Mouse (Mus musculus) MEL (cell line): ENCODE results near the gene Nek8. TPM values are rescaled to one million over a fixed set of nuclear protein-coding genes. Genes with fewer than 3 reads are reported as not detected.

Experiments used
- DNase-seq: peaks from one replicate; pipeline ENCODE4 v3.0.0; 2011; ENCODE audit warnings: low read depth, low spot score
- H3K27ac ChIP-seq: 2 replicates; pipeline ENCODE4 v1.5.1; 2012; ENCODE audit warnings: low read depth, mild to moderate bottlenecking, control low read depth, low read length, moderate library complexity; ENCODE audit not compliant: control insufficient read depth
- H3K27me3 ChIP-seq, 2 experiments: fragments of 150-350 bp in 1 of 2; sonication (generic) in 1 of 2; 2 replicates each; pipeline ENCODE4 v1.6.1; 2012; ENCODE audit warnings: low read length in 2 of 2, mild to moderate bottlenecking in 2 of 2, improper control_type of control experiment in 1 of 2, moderate library complexity in 1 of 2; ENCODE audit not compliant: insufficient read depth in 2 of 2, control insufficient read depth in 1 of 2
- H3K36me3 ChIP-seq, 2 experiments: 2 replicates each; pipeline ENCODE4 v1.6.1; 2012 to 2014; ENCODE audit warnings: low read length in 2 of 2, improper control_type of control experiment in 1 of 2, inconsistent platforms in 1 of 2, mild to moderate bottlenecking in 1 of 2; ENCODE audit not compliant: insufficient read depth in 2 of 2, control insufficient read depth in 1 of 2
- H3K4me1 ChIP-seq, 2 experiments: fragments of 150-350 bp in 1 of 2; sonication (generic) in 1 of 2; 2 replicates each; pipeline ENCODE4 v1.6.1; 2012; ENCODE audit warnings: low read length in 2 of 2, improper control_type of control experiment in 1 of 2, mild to moderate bottlenecking in 1 of 2; ENCODE audit not compliant: insufficient read depth in 2 of 2, control insufficient read depth in 1 of 2
- H3K4me3 ChIP-seq, 2 experiments: fragments of 150-350 bp in 1 of 2; sonication (generic) in 1 of 2; 2 replicates each; pipeline ENCODE4 v1.5.1; 2012; ENCODE audit warnings: low read depth in 2 of 2, low read length in 2 of 2, mild to moderate bottlenecking in 2 of 2, moderate library complexity in 2 of 2, control low read depth in 1 of 2, improper control_type of control experiment in 1 of 2; ENCODE audit not compliant: control insufficient read depth in 1 of 2, insufficient read depth in 1 of 2
- H3K79me2 ChIP-seq: 2 replicates; pipeline ENCODE4 v1.6.1; 2012; ENCODE audit warnings: mild to moderate bottlenecking, low read length, moderate library complexity; ENCODE audit not compliant: control insufficient read depth, poor library complexity, insufficient read depth
- H3K9ac ChIP-seq: 2 replicates; pipeline ENCODE4 v1.6.1; 2012; ENCODE audit warnings: low read depth, mild to moderate bottlenecking, control low read depth, low read length, moderate library complexity; ENCODE audit not compliant: control insufficient read depth, poor library complexity, severe bottlenecking
- H3K9me3 ChIP-seq: fragments of 150-350 bp; sonication (generic); replicated peaks from 2 replicates; pipeline ENCODE4 v1.6.1; 2012; ENCODE audit warnings: mild to moderate bottlenecking, low read length, improper control_type of control experiment, moderate library complexity; ENCODE audit not compliant: insufficient read depth
- BHLHE40 ChIP-seq: IDR thresholded peaks from 2 replicates; pipeline ENCODE4 v1.6.1; 2012; ENCODE audit warnings: low read depth, mild to moderate bottlenecking, inconsistent platforms, low read length, improper control_type of control experiment, borderline replicate concordance
- CHD2 ChIP-seq: IDR thresholded peaks from 2 replicates; pipeline ENCODE4 v1.6.1; 2011; ENCODE audit warnings: low read length, improper control_type of control experiment
- CTCF ChIP-seq, 3 experiments: IDR thresholded peaks in 2 of 3; conservative IDR thresholded peaks in 1 of 3; 2 replicates each; pipeline ENCODE4 v1.5.1; 2011 to 2012; ENCODE audit warnings: low read length in 3 of 3, low read depth in 2 of 3, mild to moderate bottlenecking in 2 of 3, improper control_type of control experiment in 1 of 3, inconsistent platforms in 1 of 3, mixed read lengths in 1 of 3, moderate library complexity in 1 of 3; ENCODE audit not compliant: control insufficient read depth in 1 of 3, insufficient read depth in 1 of 3, poor library complexity in 1 of 3, severe bottlenecking in 1 of 3
- E2F4 ChIP-seq: IDR thresholded peaks from 2 replicates; pipeline ENCODE4 v1.6.1; 2011; ENCODE audit warnings: low read depth, low read length, improper control_type of control experiment, borderline replicate concordance
- ELF1 ChIP-seq: IDR thresholded peaks from 2 replicates; pipeline ENCODE4 v1.6.1; 2014; ENCODE audit warnings: low read depth, mild to moderate bottlenecking, inconsistent platforms, low read length, improper control_type of control experiment, moderate library complexity
- GABPA ChIP-seq: IDR thresholded peaks from 2 replicates; pipeline ENCODE4 v1.6.1; 2012; ENCODE audit warnings: low read depth, mild to moderate bottlenecking, inconsistent platforms, low read length, improper control_type of control experiment, moderate library complexity
- GATA1 ChIP-seq: IDR thresholded peaks from 2 replicates; pipeline ENCODE4 v1.6.1; 2011; ENCODE audit warnings: low read depth, low read length, improper control_type of control experiment
- HCFC1 ChIP-seq: IDR thresholded peaks from 2 replicates; pipeline ENCODE4 v1.6.1; 2012; ENCODE audit warnings: low read depth, mild to moderate bottlenecking, inconsistent platforms, low read length, improper control_type of control experiment, moderate library complexity
- JUND ChIP-seq: IDR thresholded peaks from 2 replicates; pipeline ENCODE4 v1.6.1; 2011; ENCODE audit warnings: low read depth, mild to moderate bottlenecking, improper control_type of control experiment, low read length
- KAT2A ChIP-seq: conservative IDR thresholded peaks from 2 replicates; pipeline ENCODE4 v1.6.1; 2012; ENCODE audit warnings: low read depth, low read length, improper control_type of control experiment, inconsistent platforms
- MXI1 ChIP-seq: IDR thresholded peaks from 2 replicates; pipeline ENCODE4 v1.6.1; 2011; ENCODE audit warnings: mild to moderate bottlenecking, low read depth, low read length, improper control_type of control experiment
- NELFE ChIP-seq: IDR thresholded peaks from 2 replicates; pipeline ENCODE4 v1.6.1; 2011; ENCODE audit warnings: low read depth, low read length, improper control_type of control experiment
- NRF1 ChIP-seq: IDR thresholded peaks from 2 replicates; pipeline ENCODE4 v1.6.1; 2014; ENCODE audit warnings: low read depth, mild to moderate bottlenecking, inconsistent platforms, low read length, improper control_type of control experiment, moderate library complexity; ENCODE audit not compliant: poor library complexity, insufficient read depth, severe bottlenecking
- POLR2AphosphoS2 ChIP-seq: IDR thresholded peaks from 2 replicates; pipeline ENCODE4 v1.6.1; 2011; ENCODE audit warnings: low read length, improper control_type of control experiment
- POLR2AphosphoS5 ChIP-seq: IDR thresholded peaks from 2 replicates; pipeline ENCODE4 v1.6.1; 2012; ENCODE audit warnings: low read depth, borderline replicate concordance, mild to moderate bottlenecking, inconsistent platforms, low read length, moderate library complexity, mixed read lengths
- RCOR1 ChIP-seq: IDR thresholded peaks from 2 replicates; pipeline ENCODE4 v1.6.1; 2012; ENCODE audit warnings: low read depth, mild to moderate bottlenecking, inconsistent platforms, low read length, improper control_type of control experiment
- SIN3A ChIP-seq: IDR thresholded peaks from 2 replicates; pipeline ENCODE4 v1.6.1; 2012; ENCODE audit warnings: low read length, improper control_type of control experiment, inconsistent platforms
- SMC3 ChIP-seq: IDR thresholded peaks from 2 replicates; pipeline ENCODE4 v1.6.1; 2011; ENCODE audit warnings: low read depth, low read length, improper control_type of control experiment
- UBTF ChIP-seq: IDR thresholded peaks from 2 replicates; pipeline ENCODE4 v1.6.1; 2012; ENCODE audit warnings: low read depth, mild to moderate bottlenecking, inconsistent platforms, low read length, improper control_type of control experiment, moderate library complexity, borderline replicate concordance; ENCODE audit not compliant: insufficient read depth
- USF1 ChIP-seq: IDR thresholded peaks from 2 replicates; pipeline ENCODE4 v1.6.1; 2014; ENCODE audit warnings: low read depth, mild to moderate bottlenecking, inconsistent platforms, low read length, improper control_type of control experiment, moderate library complexity
- USF2 ChIP-seq, 2 experiments: IDR thresholded peaks; 2 replicates each; pipeline ENCODE4 v1.6.1; 2011 to 2012; ENCODE audit warnings: improper control_type of control experiment in 2 of 2, low read length in 2 of 2, borderline replicate concordance in 1 of 2, inconsistent platforms in 1 of 2, low read depth in 1 of 2, mild to moderate bottlenecking in 1 of 2; ENCODE audit not compliant: insufficient read depth in 1 of 2
- ZKSCAN1 ChIP-seq: IDR thresholded peaks from 2 replicates; pipeline ENCODE4 v1.6.1; 2012; ENCODE audit warnings: low read depth, mild to moderate bottlenecking, inconsistent platforms, low read length, improper control_type of control experiment, moderate library complexity
- ZNF384 ChIP-seq: IDR thresholded peaks from 2 replicates; pipeline ENCODE4 v1.6.1; 2012; ENCODE audit warnings: low read depth, mild to moderate bottlenecking, inconsistent platforms, low read length, improper control_type of control experiment
- polyA plus RNA-seq, 2 experiments: library from polyadenylated mRNA; stranded (reverse) in 1 of 2; unstranded in 1 of 2; fragments of >175 nt in 1 of 2; fragments of >200 nt in 1 of 2; gene quantifications; 2 replicates each; pipeline versions ENCODE4 v1.2.1 to v1.2.4; 2012; ENCODE audit warnings: low replicate concordance in 2 of 2, low read depth in 1 of 2; ENCODE audit not compliant: insufficient read length in 2 of 2, insufficient read depth in 1 of 2, missing spikeins in 1 of 2
- total RNA-seq: library from RNA; depleted of rRNA; stranded (reverse); fragments of 300-350 nt; gene quantifications from 2 replicates; pipeline ENCODE4 v1.2.3, GENCODE M21; 2012

Nek8 gene
- total and polyA plus RNA-seq, 3 experiments = 7.5 to 10.1 TPM; not detected in 1

GRCm38 (mm10) chr11:78205361-78206206, 29.1 kb upstream of the Nek8 start:
- DNase-seq = no peak
- Histone ChIP-seq H3K9me3 (no peaks in the 10 kb centered on the region), H3K4me3 (no peak overlapping the region), H3K27me3 (no peaks in the 10 kb centered on the region), H3K79me2 (no peaks in the 10 kb centered on the region), H3K36me3 (peaks cover 0 to 19% of the 10 kb centered on the region in 2 experiments; a peak in 2 of 4 replicates), H3K27ac (no peak overlapping the region), H3K4me1 (no peaks in the 10 kb centered on the region), H3K9ac (no peak overlapping the region)
- TF ChIP-seq CHD2 (no peak), POLR2AphosphoS5 (no peak), NELFE (no peak), ZKSCAN1 (no peak), NRF1 (no peak), JUND (no peak), HCFC1 (no peak), E2F4 (no peak), POLR2AphosphoS2 (no peak), ZNF384 (no peak), BHLHE40 (no peak), SIN3A (no peak), UBTF (no peak), CTCF (IDR thresholded peaks at IDR 0.05 in 2 of 3, conservative IDR thresholded peaks at IDR 0.05 in 1 of 3; ENCODE audit: control insufficient read depth in 1 of 3, insufficient read depth in 1 of 3, low read depth in 2 of 3, low read length in 3 of 3, poor library complexity in 1 of 3, severe bottlenecking in 1 of 3) (no peak)

GRCm38 (mm10) chr11:78204287-78204686, 27.8 kb upstream of the Nek8 start:
- TF ChIP-seq USF2 (IDR thresholded peaks at IDR 0.05; ENCODE audit: borderline replicate concordance in 1 of 2, insufficient read depth in 1 of 2, low read depth in 1 of 2, low read length in 2 of 2) (no peak), GATA1 (no peak), MXI1 (no peak), SMC3 (no peak), E2F4 (no peak), USF1 (no peak), KAT2A (no peak), RCOR1 (no peak), NRF1 (no peak), POLR2AphosphoS5 (no peak), GABPA (no peak), ELF1 (no peak)
- no peaks in the 10 kb centered on the region for H3K27me3 ChIP-seq
- H3K4me3 ChIP-seq = no peak overlapping the region
- no peaks in the 10 kb centered on the region for H3K79me2 ChIP-seq
- H3K27ac ChIP-seq = no peak overlapping the region
- H3K4me1 ChIP-seq = no peaks in the 10 kb centered on the region
- no peak overlapping the region for H3K9ac ChIP-seq
- no peaks in the 10 kb centered on the region for H3K9me3 ChIP-seq
- DNase-seq = no peak
- peaks cover 0 to 10% of the 10 kb centered on the region in 2 experiments; a peak in 2 of 4 replicates for H3K36me3 ChIP-seq
